Mouse (Mus musculus): ENCODE data around the gene U2af2.

- TF ChIP-seq CTCF (IDR thresholded peaks at IDR 0.05; ENCODE audit: extremely low read depth, insufficient read length, insufficient replicate concordance, low read depth, low read length) = no peak
- no peak for TF ChIP-seq POLR2A (IDR thresholded peaks at IDR 0.05; ENCODE audit: low read depth, low read length)
Measured at GRCm38 (mm10) chr7:5089853-5090252, 27.9 kb downstream of the U2af2 start.

Measured in small intestine, adult 2 months (tissue).